Mouse (Mus musculus): Measurements from ENCODE around the gene Btbd9. TPM values are rescaled to one million over a fixed set of nuclear protein-coding genes. Genes with fewer than 3 reads are reported as not detected.

Btbd9 gene
- polyA plus RNA-seq, 1 experiment from 2014 or later = 41.1 TPM

DNA sequence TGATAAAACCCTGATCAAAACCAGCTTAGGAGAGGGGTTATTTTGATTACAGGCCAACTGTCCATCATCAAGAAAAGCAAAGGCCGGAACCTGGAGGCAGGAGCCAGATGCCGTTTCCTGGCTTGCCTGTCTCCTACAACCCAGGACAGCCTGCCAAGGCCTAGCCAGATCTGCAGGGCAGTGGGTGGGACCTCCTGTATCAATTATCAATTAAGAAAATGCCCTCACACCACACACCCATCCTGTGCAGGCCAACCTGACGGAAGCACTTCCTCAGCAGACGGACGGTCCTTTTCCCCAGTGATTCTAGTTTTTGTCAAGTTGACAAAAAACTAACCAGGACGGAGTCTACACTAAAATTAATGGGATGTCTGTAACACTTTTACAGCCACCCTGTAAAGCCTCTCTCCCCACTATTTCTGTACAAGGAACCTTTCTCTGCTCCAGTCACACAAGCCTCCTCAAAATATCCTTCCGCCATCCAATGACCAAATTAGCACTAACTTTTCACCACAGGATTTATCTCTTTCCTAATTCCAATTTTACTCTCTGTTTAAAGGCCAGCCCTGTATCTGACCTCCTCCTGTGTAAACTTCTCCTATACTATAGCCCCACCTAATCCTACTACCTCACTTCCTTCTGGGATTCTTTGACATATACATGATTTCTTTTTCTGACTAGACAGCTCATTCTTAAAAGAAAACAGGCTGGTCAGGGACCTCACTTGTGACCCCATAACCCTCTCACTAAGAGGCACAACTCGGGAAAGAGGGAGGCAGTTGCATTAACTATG, 2.1 kb downstream of the Btbd9 start:
- H3K4me3 ChIP-seq (ENCODE audit: low read depth, low read length) = no peak overlapping the region
- H3K9me3 ChIP-seq (ENCODE audit: control insufficient read depth, low read length) = no peaks in the 10 kb centered on the region
- no peak overlapping the region for H3K4me2 ChIP-seq (ENCODE audit: low read depth, severe bottlenecking)

DNA sequence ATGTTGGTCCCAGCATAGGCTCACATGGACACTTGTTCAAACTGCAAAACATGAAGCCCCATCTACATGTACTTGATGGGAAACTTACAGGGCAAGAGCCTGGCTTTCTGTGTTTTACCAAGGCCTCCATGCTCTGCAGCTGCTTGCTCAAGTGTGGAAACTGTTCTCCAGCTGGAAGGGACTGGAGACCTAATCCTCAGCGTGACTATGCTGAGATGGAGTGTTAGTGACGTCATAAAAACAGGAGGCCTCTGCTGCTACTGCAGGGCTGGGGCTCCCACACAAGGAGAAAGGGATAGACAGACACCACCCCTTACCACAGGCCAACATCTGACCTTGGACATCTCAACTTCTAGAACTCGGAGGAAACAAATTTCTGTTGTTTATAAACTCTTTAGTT, 5.3 kb downstream of the Btbd9 start:
- Histone ChIP-seq H3K9me3 (ENCODE audit: control insufficient read depth, low read length) (no peaks in the 10 kb centered on the region), H3K4me3 (ENCODE audit: low read depth, low read length) (no peak overlapping the region), H3K27ac (replicated peaks; ENCODE audit: low read depth, low read length) (no peak overlapping the region), H3K4me2 (ENCODE audit: low read depth, severe bottlenecking) (no peak overlapping the region), H3K9ac (ENCODE audit: low read length) (no peak overlapping the region), H3K4me1 (ENCODE audit: control insufficient read depth, insufficient read depth, low read length) (0 out of 2 replicates have a peak, but pooled peaks cover 3% of the 10 kb centered on the region), H3K27me3 (ENCODE audit: control insufficient read depth, insufficient read depth, low read length) (no peaks in the 10 kb centered on the region), H3K36me3 (ENCODE audit: control insufficient read depth, insufficient read depth, low read length) (no peaks in the 10 kb centered on the region)
- no peak for ATAC-seq (ENCODE audit: insufficient number of reproducible peaks, low FRiP score, low TSS enrichment, low read depth)
- 47% methylated on average over 3 of the region's 3 CpGs for whole genome bisulfite sequencing
- no peak for DNase-seq (ENCODE audit: low spot score)

More for the DNA sequence above, 2.1 kb downstream of the Btbd9 start:
- no peaks in the 10 kb centered on the region for H3K36me3 ChIP-seq (ENCODE audit: control insufficient read depth, insufficient read depth, low read length)
- ATAC-seq (ENCODE audit: insufficient number of reproducible peaks, low FRiP score, low TSS enrichment, low read depth) = no peak
- peaks cover 7% of the 10 kb centered on the region for H3K4me1 ChIP-seq (ENCODE audit: control insufficient read depth, insufficient read depth, low read length)
- no peak overlapping the region for H3K27ac ChIP-seq (replicated peaks; ENCODE audit: low read depth, low read length)
- no peak overlapping the region for H3K9ac ChIP-seq (ENCODE audit: low read length)
- 54% methylated on average over 8 of the region's 8 CpGs for WGBS
- DNase-seq (ENCODE audit: low spot score) = no peak
- no peaks in the 10 kb centered on the region for H3K27me3 ChIP-seq (ENCODE audit: control insufficient read depth, insufficient read depth, low read length)

DNA sequence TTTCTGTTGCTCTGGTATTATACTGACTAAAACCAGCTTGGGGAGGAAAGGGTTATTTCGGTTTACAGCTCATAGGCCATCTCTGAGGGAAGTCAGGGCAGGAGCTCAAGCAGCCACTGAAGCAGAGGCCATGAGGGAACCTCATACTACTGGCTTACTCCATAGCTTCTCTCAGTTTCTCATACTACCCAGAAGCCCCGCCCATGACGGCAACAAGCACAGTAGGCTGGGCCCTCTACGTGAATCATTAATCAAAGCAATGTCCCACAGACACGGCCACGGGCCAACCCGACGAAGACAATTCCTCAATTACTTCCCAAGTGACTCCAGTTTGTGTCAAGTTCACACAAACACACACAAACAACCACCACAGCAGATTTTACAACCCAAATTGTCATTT, 6.1 kb downstream of the Btbd9 start:
- no peaks in the 10 kb centered on the region for H3K36me3 ChIP-seq (ENCODE audit: control insufficient read depth, insufficient read depth, low read length)
- H3K4me3 ChIP-seq (ENCODE audit: low read depth, low read length) = no peak overlapping the region
- H3K9ac ChIP-seq (ENCODE audit: low read length) = no peak overlapping the region
- WGBS = 71% methylated on average over 8 of the region's 8 CpGs
- 0 out of 2 replicates have a peak, but pooled peaks cover under 1% of the 10 kb centered on the region for H3K4me1 ChIP-seq (ENCODE audit: control insufficient read depth, insufficient read depth, low read length)
- no peak overlapping the region for H3K27ac ChIP-seq (replicated peaks; ENCODE audit: low read depth, low read length)
- no peaks in the 10 kb centered on the region for H3K9me3 ChIP-seq (ENCODE audit: control insufficient read depth, low read length)
- no peak for DNase-seq (ENCODE audit: low spot score)
- no peak for ATAC-seq (ENCODE audit: insufficient number of reproducible peaks, low FRiP score, low TSS enrichment, low read depth)
- H3K27me3 ChIP-seq (ENCODE audit: control insufficient read depth, insufficient read depth, low read length) = no peaks in the 10 kb centered on the region
- H3K4me2 ChIP-seq (ENCODE audit: low read depth, severe bottlenecking) = no peak overlapping the region

DNA sequence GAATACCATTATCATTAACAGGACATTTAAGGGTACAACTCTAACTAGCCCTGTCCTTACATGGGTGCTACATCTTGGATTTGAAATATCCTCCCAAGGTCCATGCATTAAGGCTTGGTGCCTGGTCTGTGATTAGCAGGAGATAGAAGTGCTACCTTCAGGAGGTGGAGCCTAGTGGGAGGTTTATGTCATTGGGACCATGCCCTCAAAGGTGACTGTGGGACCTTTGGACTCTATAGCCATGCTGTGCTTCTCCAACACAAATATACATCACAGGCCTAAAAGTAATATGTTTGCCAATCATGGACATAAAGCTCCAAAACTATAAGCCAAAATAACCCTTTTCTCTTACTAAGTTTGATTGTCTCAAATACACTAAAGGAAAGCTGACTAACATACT, 7.8 kb downstream of the Btbd9 start:
- Histone ChIP-seq H3K9me3 (ENCODE audit: control insufficient read depth, low read length) (no peaks in the 10 kb centered on the region), H3K9ac (ENCODE audit: low read length) (no peak overlapping the region), H3K36me3 (ENCODE audit: control insufficient read depth, insufficient read depth, low read length) (no peaks in the 10 kb centered on the region), H3K4me2 (ENCODE audit: low read depth, severe bottlenecking) (no peak overlapping the region), H3K4me3 (ENCODE audit: low read depth, low read length) (no peak overlapping the region), H3K27me3 (ENCODE audit: control insufficient read depth, insufficient read depth, low read length) (no peaks in the 10 kb centered on the region), H3K4me1 (ENCODE audit: control insufficient read depth, insufficient read depth, low read length) (no peaks in the 10 kb centered on the region), H3K27ac (replicated peaks; ENCODE audit: low read depth, low read length) (no peak overlapping the region)
- no peak for ATAC-seq (ENCODE audit: insufficient number of reproducible peaks, low FRiP score, low TSS enrichment, low read depth)
- no peak for DNase-seq (ENCODE audit: low spot score)

DNA sequence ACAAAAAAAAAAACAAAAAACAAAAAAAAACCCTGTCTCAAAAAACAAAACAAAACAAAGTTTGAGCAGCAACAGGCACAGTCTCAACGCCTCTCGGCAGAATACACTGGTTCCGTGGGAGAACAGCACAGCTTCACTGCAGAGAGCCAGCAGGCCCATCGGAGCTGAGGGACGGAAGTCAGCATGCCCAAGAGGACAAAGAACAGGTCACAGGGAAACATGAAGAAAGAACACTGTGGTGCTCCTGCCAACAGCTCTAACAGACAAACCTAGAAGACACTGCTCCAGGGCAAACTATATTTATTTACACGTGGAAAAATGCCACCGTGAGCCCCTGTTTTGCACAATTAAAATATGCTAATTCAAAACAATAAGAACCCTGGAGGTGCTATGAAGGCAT, 11.3 kb downstream of the Btbd9 start:
- no peak overlapping the region for H3K9ac ChIP-seq (ENCODE audit: low read length)
- no peak for DNase-seq (ENCODE audit: low spot score)
- no peak for ATAC-seq (ENCODE audit: insufficient number of reproducible peaks, low FRiP score, low TSS enrichment, low read depth)
- no peak overlapping the region for H3K27ac ChIP-seq (replicated peaks; ENCODE audit: low read depth, low read length)
- 86% methylated on average over 7 of the region's 7 CpGs for WGBS
- H3K9me3 ChIP-seq (ENCODE audit: control insufficient read depth, low read length) = no peaks in the 10 kb centered on the region
- no peaks in the 10 kb centered on the region for H3K4me1 ChIP-seq (ENCODE audit: control insufficient read depth, insufficient read depth, low read length)
- H3K4me3 ChIP-seq (ENCODE audit: low read depth, low read length) = no peak overlapping the region
- H3K4me2 ChIP-seq (ENCODE audit: low read depth, severe bottlenecking) = no peak overlapping the region
- H3K27me3 ChIP-seq (ENCODE audit: control insufficient read depth, insufficient read depth, low read length) = no peaks in the 10 kb centered on the region
- no peaks in the 10 kb centered on the region for H3K36me3 ChIP-seq (ENCODE audit: control insufficient read depth, insufficient read depth, low read length)

DNA sequence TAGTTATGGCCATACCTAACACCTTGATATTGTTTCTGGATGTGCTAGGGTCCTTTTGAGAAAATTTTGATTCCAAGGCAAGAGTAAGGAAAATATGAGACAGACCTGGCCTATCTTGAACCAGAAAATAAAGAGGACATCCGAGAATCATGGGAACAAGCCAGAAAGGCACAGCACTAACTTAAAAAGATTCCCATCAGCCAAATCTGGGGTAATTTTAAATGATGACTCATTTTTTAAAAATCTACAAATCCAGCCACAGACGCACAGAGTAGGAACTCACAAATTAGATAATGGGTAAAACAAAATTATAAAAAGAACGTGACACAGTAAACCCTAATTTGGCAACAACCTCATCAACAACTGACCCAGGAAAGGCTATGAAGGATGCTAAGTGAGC, 11.9 kb downstream of the Btbd9 start:
- DNase-seq (ENCODE audit: low spot score) = no peak
- H3K4me1 ChIP-seq (ENCODE audit: control insufficient read depth, insufficient read depth, low read length) = no peaks in the 10 kb centered on the region
- H3K9me3 ChIP-seq (ENCODE audit: control insufficient read depth, low read length) = no peaks in the 10 kb centered on the region
- H3K4me3 ChIP-seq (ENCODE audit: low read depth, low read length) = no peak overlapping the region
- no peak overlapping the region for H3K4me2 ChIP-seq (ENCODE audit: low read depth, severe bottlenecking)
- H3K27me3 ChIP-seq (ENCODE audit: control insufficient read depth, insufficient read depth, low read length) = no peaks in the 10 kb centered on the region
- 91% methylated on average over 3 of the region's 3 CpGs for WGBS
- no peak for ATAC-seq (ENCODE audit: insufficient number of reproducible peaks, low FRiP score, low TSS enrichment, low read depth)
- H3K27ac ChIP-seq (replicated peaks; ENCODE audit: low read depth, low read length) = no peak overlapping the region
- H3K36me3 ChIP-seq (ENCODE audit: control insufficient read depth, insufficient read depth, low read length) = no peaks in the 10 kb centered on the region
- no peak overlapping the region for H3K9ac ChIP-seq (ENCODE audit: low read length)

DNA sequence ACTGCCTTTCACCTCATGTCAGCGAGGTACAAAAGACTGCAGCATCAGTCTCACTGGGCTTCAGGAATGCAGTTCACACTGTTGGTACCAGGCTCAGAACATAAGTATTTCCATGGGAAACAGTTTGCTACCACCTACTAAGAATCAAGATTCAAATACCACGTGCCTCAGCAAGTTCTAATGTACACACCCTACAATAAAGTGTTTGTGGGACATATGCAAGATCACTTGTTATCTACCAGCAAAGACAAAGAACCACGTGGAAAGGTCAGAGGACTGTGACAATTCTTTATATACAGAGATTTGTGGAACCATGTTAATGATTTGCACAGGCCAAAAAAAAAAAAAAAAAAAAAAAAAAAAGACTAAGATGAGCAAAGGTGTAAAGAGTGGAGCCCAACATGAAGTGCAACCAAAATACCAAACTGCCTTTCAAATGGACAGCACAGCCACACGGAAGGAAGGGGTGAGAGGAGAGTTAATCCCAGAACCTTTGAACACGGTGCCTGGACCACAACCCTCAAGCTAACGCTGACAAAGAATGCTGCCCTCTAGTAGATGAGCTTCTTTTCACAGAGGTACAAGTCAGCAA, 12.7 kb downstream of the Btbd9 start:
- Histone ChIP-seq H3K4me2 (ENCODE audit: low read depth, severe bottlenecking) (no peak overlapping the region), H3K9ac (ENCODE audit: low read length) (no peak overlapping the region), H3K27ac (replicated peaks; ENCODE audit: low read depth, low read length) (no peak overlapping the region), H3K4me3 (ENCODE audit: low read depth, low read length) (no peak overlapping the region), H3K36me3 (ENCODE audit: control insufficient read depth, insufficient read depth, low read length) (no peaks in the 10 kb centered on the region), H3K9me3 (ENCODE audit: control insufficient read depth, low read length) (no peaks in the 10 kb centered on the region), H3K27me3 (ENCODE audit: control insufficient read depth, insufficient read depth, low read length) (no peaks in the 10 kb centered on the region), H3K4me1 (ENCODE audit: control insufficient read depth, insufficient read depth, low read length) (no peaks in the 10 kb centered on the region)
- DNase-seq (ENCODE audit: low spot score) (no peak), ATAC-seq (ENCODE audit: insufficient number of reproducible peaks, low FRiP score, low TSS enrichment, low read depth) (no peak)
- WGBS = 82% methylated on average over 6 of the region's 6 CpGs

DNA sequence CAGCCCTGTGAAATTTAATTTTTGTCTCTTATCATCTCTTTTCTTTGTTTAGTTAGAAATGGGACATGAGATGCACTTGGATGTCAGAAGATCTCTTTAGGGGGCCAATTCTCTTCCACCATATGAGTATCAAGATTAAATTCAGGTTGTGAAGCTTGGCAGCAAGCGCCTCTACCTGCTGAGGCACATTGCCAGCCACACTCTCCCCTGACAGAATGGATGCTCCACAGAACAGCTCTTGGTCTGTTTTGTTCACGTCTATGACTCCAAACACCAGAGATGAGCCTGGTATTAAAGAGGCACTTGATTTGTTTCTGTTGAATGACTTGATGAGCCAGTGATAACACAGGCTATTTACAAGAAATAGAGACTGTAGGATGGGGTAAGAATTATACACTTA, 13.5 kb downstream of the Btbd9 start:
- no peak overlapping the region for H3K4me2 ChIP-seq (ENCODE audit: low read depth, severe bottlenecking)
- no peak for DNase-seq (ENCODE audit: low spot score)
- no peaks in the 10 kb centered on the region for H3K9me3 ChIP-seq (ENCODE audit: control insufficient read depth, low read length)
- no peak for ATAC-seq (ENCODE audit: insufficient number of reproducible peaks, low FRiP score, low TSS enrichment, low read depth)
- H3K4me3 ChIP-seq (ENCODE audit: low read depth, low read length) = no peak overlapping the region
- no peak overlapping the region for H3K27ac ChIP-seq (replicated peaks; ENCODE audit: low read depth, low read length)
- no peaks in the 10 kb centered on the region for H3K4me1 ChIP-seq (ENCODE audit: control insufficient read depth, insufficient read depth, low read length)
- no peaks in the 10 kb centered on the region for H3K36me3 ChIP-seq (ENCODE audit: control insufficient read depth, insufficient read depth, low read length)
- no peaks in the 10 kb centered on the region for H3K27me3 ChIP-seq (ENCODE audit: control insufficient read depth, insufficient read depth, low read length)
- 83% methylated on average over 2 of the region's 2 CpGs for WGBS
- H3K9ac ChIP-seq (ENCODE audit: low read length) = no peak overlapping the region
